ENCODE assay signal across 11 mouse cellular contexts in the genomic region with DNA sequence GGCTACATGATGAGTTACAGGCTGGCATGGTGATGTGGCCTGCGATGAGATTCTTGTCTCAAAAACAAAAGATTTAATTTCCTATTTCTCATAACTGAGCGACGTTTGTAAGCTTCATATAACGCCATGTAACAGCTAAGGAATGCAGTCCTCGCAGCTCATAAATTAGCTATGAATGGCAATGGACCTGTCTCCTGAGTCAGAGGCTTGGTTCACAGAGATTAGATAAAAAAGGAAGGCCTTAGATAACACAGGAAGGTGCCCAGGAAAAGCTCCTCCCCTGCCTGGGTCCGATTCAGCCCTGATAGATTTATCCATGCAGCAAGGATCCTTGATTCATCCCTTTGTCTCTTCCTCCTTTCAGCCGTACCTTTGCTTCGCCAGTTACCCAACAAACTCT.
"Had no signal": no experiment of that assay in that cellular context is flagged by ENCODE, and none has a peak within 500 bp of the region (broad histone marks: within the 10 kb centered on the region; RNA-seq: fewer than 3 reads in every experiment).

No protein-coding gene starts in this region.

- H3K4me3 ChIP-seq: limb, embryonic 15.5 days; liver, embryonic 12.5 days; lung, embryonic 15.5 days; midbrain, embryonic 12.5 days; neural tube, embryonic 13.5 days; stomach, embryonic 15.5 days had no signal

- H3K4me1 ChIP-seq: liver, embryonic 12.5 days; lung, embryonic 15.5 days; stomach, embryonic 15.5 days had no signal

- H3K36me3 ChIP-seq: limb, embryonic 15.5 days; liver, embryonic 12.5 days; lung, embryonic 15.5 days; midbrain, embryonic 12.5 days; neural tube, embryonic 13.5 days; stomach, embryonic 15.5 days had no signal

- ATAC-seq: liver, embryonic 12.5 days; midbrain, embryonic 16.5 days had no signal

- H3K27ac ChIP-seq: limb, embryonic 15.5 days; liver, embryonic 12.5 days; lung, embryonic 15.5 days; midbrain, embryonic 12.5 days; neural tube, embryonic 13.5 days; stomach, embryonic 15.5 days had no signal

- H3K4me2 ChIP-seq: limb, embryonic 15.5 days; liver, embryonic 12.5 days; lung, embryonic 15.5 days; midbrain, embryonic 12.5 days; neural tube, embryonic 13.5 days; stomach, embryonic 15.5 days had no signal

- H3K27me3 ChIP-seq: limb, embryonic 15.5 days; midbrain, embryonic 12.5 days; neural tube, embryonic 13.5 days; stomach, embryonic 15.5 days had no signal

- H3K9me3 ChIP-seq: limb, embryonic 15.5 days; liver, embryonic 12.5 days; lung, embryonic 15.5 days; midbrain, embryonic 12.5 days; neural tube, embryonic 13.5 days; stomach, embryonic 15.5 days had no signal

- H3K9ac ChIP-seq: limb, embryonic 15.5 days; liver, embryonic 12.5 days; lung, embryonic 15.5 days; midbrain, embryonic 12.5 days; neural tube, embryonic 13.5 days; stomach, embryonic 15.5 days had no signal

- DNase-seq: kidney, postnatal 25 days; layer of hippocampus, postnatal 36 days; retina, postnatal 1 day; right cerebral cortex, postnatal 14 days had no signal
